8 mouse cellular contexts compared by ENCODE assay signal in the genomic region with DNA sequence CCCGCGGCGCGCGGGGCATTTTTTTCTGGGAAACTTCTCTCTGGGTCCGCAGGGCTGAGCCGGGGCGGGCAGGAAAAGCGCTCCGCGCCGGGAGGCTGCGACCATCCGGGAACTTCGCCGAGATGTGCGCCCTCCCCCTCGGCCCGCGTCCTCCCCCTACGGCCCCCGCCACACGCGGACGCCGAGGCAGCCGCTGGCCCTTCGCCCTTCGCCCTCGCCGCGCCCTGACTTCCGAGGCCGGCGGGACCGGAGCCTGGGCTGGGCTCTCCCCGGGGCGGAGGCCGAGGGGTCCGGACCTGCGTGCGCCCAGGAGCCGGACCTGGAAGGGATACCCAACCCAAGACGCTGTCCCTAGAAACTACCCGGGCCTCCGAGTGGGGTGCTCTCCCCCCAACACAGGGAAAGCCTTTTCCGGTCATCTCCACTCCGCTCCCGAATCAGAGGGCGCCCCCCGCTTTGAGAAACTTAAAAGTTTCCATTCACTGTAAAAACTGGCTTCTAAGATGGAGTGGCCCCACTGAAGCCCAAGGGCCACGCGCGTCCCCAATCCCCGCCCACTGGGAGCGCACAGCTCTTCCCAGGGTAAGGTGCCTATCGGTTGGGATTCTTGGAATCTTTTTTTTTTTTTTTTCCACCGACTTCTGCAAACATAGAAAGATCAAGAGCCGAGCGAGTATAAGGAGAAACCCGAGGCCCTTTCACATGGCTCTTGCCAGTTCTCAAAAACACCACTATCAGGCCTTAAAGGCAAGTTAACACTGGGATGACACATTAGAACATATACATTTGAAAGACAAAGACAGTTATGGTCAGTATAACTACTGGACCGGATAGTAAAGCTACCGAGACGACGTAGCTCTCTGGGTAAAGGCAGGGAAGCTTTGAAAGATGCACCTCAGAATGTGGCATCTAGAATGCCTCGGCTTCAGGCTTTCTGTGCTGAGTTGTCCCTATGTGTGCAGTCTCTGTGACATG. TPM values are rescaled to one million over a fixed set of nuclear protein-coding genes. Genes with fewer than 3 reads are reported as not detected.
A peak's percentile ranks its signal among the peaks of the same experiment; 100 is the strongest.
DNase-seq lines count a peak whose midpoint lies in the region; ATAC-seq and TF ChIP-seq lines count a peak whose summit lies in the region.

A gene (minus strand): TSS at position 379 of the 975 bp plus-strand sequence.

- no peaks in the 10 kb centered on the region for H3K9me3 ChIP-seq in forebrain, embryonic 10.5 days
- H3K9me3 ChIP-seq in heart, embryonic 14.5 days (ENCODE audit: control insufficient read depth, low read length): no peaks in the 10 kb centered on the region
- no peaks in the 10 kb centered on the region for H3K9me3 ChIP-seq in kidney, embryonic 16.5 days (ENCODE audit: low read length)
- H3K9me3 ChIP-seq in liver, embryonic 11.5 days (ENCODE audit: control insufficient read depth, low read length): no peaks in the 10 kb centered on the region
- no peaks in the 10 kb centered on the region for H3K9me3 ChIP-seq in stomach, embryonic 15.5 days

- H3K9ac ChIP-seq in heart, embryonic 14.5 days (ENCODE audit: low read length): peak within 1 kb of the TSS; percentile 84
- H3K9ac ChIP-seq in kidney, embryonic 16.5 days (replicated peaks; ENCODE audit: low read length): peak within 1 kb of the TSS; percentile 95
- peak within 1 kb of the TSS; percentile 86 for H3K9ac ChIP-seq in liver, embryonic 11.5 days (ENCODE audit: low read depth, low read length)
- H3K9ac ChIP-seq in stomach, embryonic 15.5 days: peak within 1 kb of the TSS; percentile 85

- 2% methylated on average over 62 of the region's 66 CpGs for WGBS in forebrain, embryonic 10.5 days
- 3% methylated on average over 54 of the region's 66 CpGs for WGBS in heart, embryonic 14.5 days
- 2% methylated on average over 55 of the region's 66 CpGs for WGBS in kidney, embryonic 16.5 days
- WGBS in liver, embryonic 11.5 days: 3% methylated on average over 63 of the region's 66 CpGs
- WGBS in stomach, embryonic 15.5 days: 3% methylated on average over 55 of the region's 66 CpGs

- H3K4me1 ChIP-seq in bone marrow macrophage, adult 2 months (ENCODE audit: control insufficient read depth, insufficient read depth, low read length): peaks cover 20% of the 10 kb centered on the region
- H3K4me1 ChIP-seq in forebrain, embryonic 10.5 days: peaks cover 43% of the 10 kb centered on the region
- H3K4me1 ChIP-seq in heart, embryonic 14.5 days (ENCODE audit: control insufficient read depth in 2 of 2, insufficient read depth in 2 of 2, low read length in 2 of 2): peaks cover 3 to 5% of the 10 kb centered on the region in 2 experiments; a peak in 1 of 4 replicates
- peaks cover 18% of the 10 kb centered on the region for H3K4me1 ChIP-seq in kidney, embryonic 16.5 days (ENCODE audit: insufficient read depth, low read length)
- H3K4me1 ChIP-seq in liver, embryonic 11.5 days (replicated peaks; ENCODE audit: control insufficient read depth, insufficient read depth, low read length): peaks cover 33% of the 10 kb centered on the region
- H3K4me1 ChIP-seq in stomach, embryonic 15.5 days: 0 out of 2 replicates have a peak, but pooled peaks cover 8% of the 10 kb centered on the region

- ATAC-seq in heart, embryonic 14.5 days (ENCODE audit: insufficient number of reproducible peaks, insufficient read depth, low FRiP score, low read depth): peak; percentile 77
- ATAC-seq in kidney, embryonic 16.5 days (ENCODE audit: low FRiP score, low TSS enrichment): peak; percentile 91
- ATAC-seq in liver, embryonic 11.5 days (replicated peaks; ENCODE audit: low FRiP score): peak; percentile 63
- ATAC-seq in monocyte, adult 5-6 weeks (replicated peaks; ENCODE audit: insufficient number of reproducible peaks, low FRiP score, low TSS enrichment, poor library complexity, severe bottlenecking): no peak
- peak; percentile 67 for ATAC-seq in stomach, embryonic 15.5 days (ENCODE audit: insufficient read depth, low FRiP score, low read depth)

- peak; percentile 79 for DNase-seq in forebrain, embryonic 10.5 days (ENCODE audit: extremely low spot score, low spot score)
- peak; percentile 81 for DNase-seq in liver, embryonic 11.5 days (ENCODE audit: low spot score)

- no peak for TF ChIP-seq CTCF in C2C12 (IDR thresholded peaks at IDR 0.05; ENCODE audit: control insufficient read depth, insufficient read depth, insufficient read length)
- no peak for TF ChIP-seq CTCF in bone marrow macrophage, adult 2 months (IDR thresholded peaks at IDR 0.05; ENCODE audit: low read depth, low read length)

- peak within 1 kb of the TSS; percentile 82 for H3ac ChIP-seq in C2C12 (ENCODE audit: control insufficient read depth, insufficient read length, low read depth)

- no peaks in the 10 kb centered on the region for H3K27me3 ChIP-seq in C2C12 (ENCODE audit: control insufficient read depth, insufficient read depth, insufficient read length)
- peaks cover 16% of the 10 kb centered on the region for H3K27me3 ChIP-seq in forebrain, embryonic 10.5 days (ENCODE audit: poor library complexity, severe bottlenecking)
- no peaks in the 10 kb centered on the region for H3K27me3 ChIP-seq in heart, embryonic 14.5 days (ENCODE audit: control insufficient read depth, insufficient read depth, low read length)
- H3K27me3 ChIP-seq in kidney, embryonic 16.5 days (ENCODE audit: insufficient read depth, low read length): no peaks in the 10 kb centered on the region
- H3K27me3 ChIP-seq in liver, embryonic 11.5 days (replicated peaks; ENCODE audit: control insufficient read depth, insufficient read depth, low read length): no peaks in the 10 kb centered on the region
- no peaks in the 10 kb centered on the region for H3K27me3 ChIP-seq in stomach, embryonic 15.5 days (replicated peaks)

- peaks cover 56% of the 10 kb centered on the region for H3K79me2 ChIP-seq in C2C12 (ENCODE audit: control insufficient read depth, insufficient read depth)

- H3K79me3 ChIP-seq in C2C12 (ENCODE audit: low read depth): peaks cover 36% of the 10 kb centered on the region

- no peak for TF ChIP-seq POLR2A in bone marrow macrophage, adult 2 months (IDR thresholded peaks at IDR 0.05; ENCODE audit: borderline replicate concordance, low read depth, low read length)

- H3K27ac ChIP-seq in bone marrow macrophage, adult 2 months (ENCODE audit: insufficient read depth, low read depth, low read length): no peak within 1 kb of the TSS
- H3K27ac ChIP-seq in forebrain, embryonic 10.5 days: peak within 1 kb of the TSS; percentile 96
- peak within 1 kb of the TSS; percentile 57 to 72 for H3K27ac ChIP-seq in heart, embryonic 14.5 days (replicated peaks in 1 of 2; ENCODE audit: control insufficient read depth in 1 of 2, insufficient read depth in 1 of 2, low read depth in 2 of 2, low read length in 2 of 2)
- H3K27ac ChIP-seq in kidney, embryonic 16.5 days (ENCODE audit: low read length): peak within 1 kb of the TSS; percentile 83
- peak within 1 kb of the TSS; percentile 75 for H3K27ac ChIP-seq in liver, embryonic 11.5 days (ENCODE audit: low read depth, low read length)
- peak within 1 kb of the TSS; percentile 83 for H3K27ac ChIP-seq in stomach, embryonic 15.5 days

- peak within 1 kb of the TSS; percentile 59 for H3K4me3 ChIP-seq in C2C12 (ENCODE audit: insufficient read depth, poor library complexity, severe bottlenecking)
- peak within 1 kb of the TSS; percentile 74 for H3K4me3 ChIP-seq in bone marrow macrophage, adult 2 months (ENCODE audit: insufficient read depth, low read length)
- peak within 1 kb of the TSS; percentile 94 for H3K4me3 ChIP-seq in forebrain, embryonic 10.5 days
- peak within 1 kb of the TSS; percentile 75 to 78 for H3K4me3 ChIP-seq in heart, embryonic 14.5 days (ENCODE audit: control insufficient read depth in 1 of 2, insufficient read depth in 1 of 2, low read depth in 1 of 2, low read length in 2 of 2)
- peak within 1 kb of the TSS; percentile 81 for H3K4me3 ChIP-seq in kidney, embryonic 16.5 days (ENCODE audit: low read length)
- H3K4me3 ChIP-seq in liver, embryonic 11.5 days (ENCODE audit: low read depth, low read length): peak within 1 kb of the TSS; percentile 73
- peak within 1 kb of the TSS; percentile 87 for H3K4me3 ChIP-seq in stomach, embryonic 15.5 days (replicated peaks)

- peak within 1 kb of the TSS; percentile 96 for H3K4me2 ChIP-seq in heart, embryonic 14.5 days (ENCODE audit: low read length)
- H3K4me2 ChIP-seq in kidney, embryonic 16.5 days (replicated peaks; ENCODE audit: low read depth, low read length): peak within 1 kb of the TSS; percentile 91
- peak within 1 kb of the TSS; percentile 91 for H3K4me2 ChIP-seq in liver, embryonic 11.5 days
- peak within 1 kb of the TSS; percentile 94 for H3K4me2 ChIP-seq in stomach, embryonic 15.5 days

- peaks cover 12% of the 10 kb centered on the region for H3K36me3 ChIP-seq in C2C12 (ENCODE audit: control insufficient read depth, insufficient read depth)
- peaks cover 8% of the 10 kb centered on the region for H3K36me3 ChIP-seq in forebrain, embryonic 10.5 days (replicated peaks)
- H3K36me3 ChIP-seq in heart, embryonic 14.5 days (ENCODE audit: control insufficient read depth, insufficient read depth, low read length): no peaks in the 10 kb centered on the region
- H3K36me3 ChIP-seq in kidney, embryonic 16.5 days (ENCODE audit: insufficient read depth, low read length): no peaks in the 10 kb centered on the region
- H3K36me3 ChIP-seq in liver, embryonic 11.5 days (ENCODE audit: control insufficient read depth, insufficient read depth, low read length): no peaks in the 10 kb centered on the region
- no peaks in the 10 kb centered on the region for H3K36me3 ChIP-seq in stomach, embryonic 15.5 days

TF ChIP-seq in C2C12, 6 proteins besides CTCF, POLR2A, EP300 and RAD21:
- TF ChIP-seq FOSL1 (IDR thresholded peaks at IDR 0.05; ENCODE audit: insufficient read depth, low read length, poor library complexity, severe bottlenecking): no peak
- TF ChIP-seq USF1 (IDR thresholded peaks at IDR 0.05; ENCODE audit: low read depth): no peak
- TF ChIP-seq CEBPB (IDR thresholded peaks at IDR 0.05; ENCODE audit: low read depth): no peak
- no peak for TF ChIP-seq MYOD1 (IDR thresholded peaks at IDR 0.05; ENCODE audit: control insufficient read depth, insufficient read length, low read depth)
- no peak for TF ChIP-seq MAX (IDR thresholded peaks at IDR 0.05)
- TF ChIP-seq MYOG (IDR thresholded peaks at IDR 0.05; ENCODE audit: control insufficient read depth, extremely low read depth, insufficient read length): no peak

RNA-seq across cellular contexts. Expression of the gene that starts here (rescaled TPM):
- 16.1 TPM for polyA plus RNA-seq in C2C12 (2012; fragmentation: generic; extraction: Trizol)
- polyA plus RNA-seq in bone marrow macrophage, adult 2 months (2012; ENCODE audit: insufficient read depth, insufficient read length, missing spikeins): 114 and 143 TPM in 2 replicates
- 7.5 and 8.6 TPM in 2 replicates for polyA plus RNA-seq in forebrain, embryonic 10.5 days (2016; fragmentation: Nextera tagmentation; extraction: Ambion mirVana)
- 7.0 and 7.6 TPM in 2 replicates for polyA plus RNA-seq in heart, embryonic 14.5 days (2014; fragmentation: Nextera tagmentation; extraction: Ambion mirVana)
- polyA plus RNA-seq in kidney, embryonic 16.5 days (2015; fragmentation: Nextera tagmentation; extraction: Ambion mirVana): 8.6 and 10.4 TPM in 2 replicates
- polyA plus RNA-seq in liver, embryonic 11.5 days (2014; fragmentation: Nextera tagmentation; extraction: Ambion mirVana): 12.0 and 12.7 TPM in 2 replicates
- total RNA-seq in monocyte, adult 5-6 weeks (2017): 52.9 to 98.6 TPM (median 54.2 TPM) in 3 replicates
- polyA plus RNA-seq in stomach, embryonic 15.5 days (2015; fragmentation: Nextera tagmentation; extraction: Ambion mirVana): 6.9 and 7.6 TPM in 2 replicates
